Mouse (Mus musculus) gastrocnemius, postnatal 25 days (tissue): ENCODE measurements around the gene Spx. TPM values are rescaled to one million over a fixed set of nuclear protein-coding genes. Genes with fewer than 3 reads are reported as not detected.

Source experiments
- DNase-seq: peaks from one replicate; pipeline ENCODE4 v3.0.0; 2022
- long read RNA-seq, 2 experiments: library from polyadenylated mRNA; stranded (forward); transcript quantifications; one replicate each; pipeline ENCODE4 v2.0.0; 2021
- total RNA-seq, 2 experiments: library from RNA; stranded (reverse); gene quantifications; 1 replicate in 1 of 2; 2 replicates in 1 of 2; pipeline ENCODE4 v1.2.3; 2021

The Spx gene
- 1 to 10 TPM in 1 of 2 experiments, not detected in 1; 1.0 TPM for total RNA-seq
- long read RNA-seq, experiment 1 = 0 reads
- long read RNA-seq, experiment 2 = 0 reads

GRCm38 (mm10) chr6:142412906-142413491, at the start of gene Spx:
Gene Spx (plus strand): TSS chr6:142413441.
- no peak for DNase-seq

- DNase-seq = no peak
These were observed 47.3 kb upstream of the Spx start for GRCm38 (mm10) chr6:142365742-142366472.

DNA sequence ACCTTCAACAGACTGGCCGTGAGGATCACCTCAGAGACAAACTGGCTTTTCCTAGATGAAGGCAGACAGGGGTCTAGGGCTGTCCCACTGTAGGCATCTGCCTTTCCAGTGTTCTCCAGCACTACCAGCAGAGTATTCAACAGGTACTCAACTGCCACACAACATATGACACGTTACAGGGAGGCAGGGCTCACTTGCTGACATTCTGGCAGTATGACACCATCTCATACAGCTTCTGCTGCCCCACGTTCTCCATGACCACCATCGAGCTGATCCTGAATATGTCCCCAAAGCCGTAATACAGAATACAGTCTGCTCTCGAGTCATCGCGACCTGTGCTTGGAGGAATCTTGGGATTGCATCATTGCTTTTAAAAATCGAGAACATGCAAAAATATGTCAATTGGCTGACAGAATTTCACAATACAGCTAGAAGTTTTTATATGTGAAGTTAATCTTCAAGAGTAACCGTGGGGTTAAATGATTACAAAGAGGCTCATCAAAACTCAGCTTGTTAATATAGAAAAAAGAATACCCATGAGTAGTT, 46.7 kb upstream of the Spx start:
- no peak for DNase-seq

DNA sequence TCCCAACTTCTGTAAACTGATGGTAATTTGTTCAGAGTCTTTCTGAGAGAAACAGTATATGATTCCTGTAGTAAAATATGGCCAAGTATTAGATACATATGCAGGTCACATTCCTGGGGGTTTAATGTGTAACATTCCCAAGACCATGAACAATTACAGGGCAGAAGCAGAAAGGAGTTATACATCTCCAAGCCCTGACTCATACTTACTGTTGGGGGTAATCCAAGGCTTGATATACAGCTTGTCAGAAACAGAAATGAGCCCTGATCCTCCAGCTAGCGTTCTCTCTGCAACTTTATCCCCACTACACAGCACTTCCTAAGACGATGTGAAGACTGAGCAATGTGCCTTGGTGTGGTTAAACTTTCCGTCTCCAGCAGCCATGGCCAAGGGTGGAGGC, 45.7 kb upstream of the Spx start:
- no peak for DNase-seq

- DNase-seq = no peak
These were observed 43.7 kb upstream of the Spx start for GRCm38 (mm10) chr6:142369568-142369967.

- no peak for DNase-seq
These were observed 36.2 kb upstream of the Spx start for GRCm38 (mm10) chr6:142377081-142377480.

DNA sequence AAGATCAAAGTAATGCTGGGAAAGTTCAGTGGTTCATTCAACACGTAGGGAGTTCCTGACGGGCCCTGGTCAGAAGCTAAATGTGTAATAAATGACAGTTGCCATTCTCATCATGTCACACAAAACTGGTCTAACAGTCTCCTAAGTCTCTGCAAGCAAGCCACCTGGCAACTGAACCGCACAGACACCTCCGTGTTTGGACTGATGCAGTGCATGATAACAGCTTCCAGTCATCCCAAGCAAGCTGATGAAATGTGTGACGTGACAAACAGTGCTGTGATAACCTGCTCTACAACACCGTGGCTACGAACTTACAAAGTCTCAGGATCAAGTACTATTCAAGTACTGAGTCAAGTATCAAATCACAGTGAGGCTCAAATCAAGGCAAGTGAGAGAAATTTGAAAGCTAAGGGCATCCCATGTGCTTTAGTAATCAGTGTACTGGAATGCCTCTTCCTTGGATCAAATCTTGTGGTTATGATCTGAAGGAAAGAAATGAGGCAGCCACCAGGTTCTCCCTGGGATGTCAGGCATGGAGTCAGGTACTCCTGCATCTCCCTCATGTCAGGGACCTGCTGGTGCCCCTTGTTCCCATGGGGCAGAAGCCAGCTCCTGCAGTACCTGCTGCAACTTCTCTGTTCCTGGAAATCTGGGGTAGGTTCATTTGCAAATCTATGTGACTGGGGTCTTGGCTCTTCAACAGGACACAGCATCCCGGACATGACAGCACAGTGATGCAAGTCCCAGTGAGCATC, 34.5 kb upstream of the Spx start:
- no peak for DNase-seq

- no peak for DNase-seq
These were observed 33.3 kb upstream of the Spx start for GRCm38 (mm10) chr6:142379961-142380360.

GRCm38 (mm10) chr6:142381615-142382014, 31.6 kb upstream of the Spx start:
- no peak for DNase-seq

DNA sequence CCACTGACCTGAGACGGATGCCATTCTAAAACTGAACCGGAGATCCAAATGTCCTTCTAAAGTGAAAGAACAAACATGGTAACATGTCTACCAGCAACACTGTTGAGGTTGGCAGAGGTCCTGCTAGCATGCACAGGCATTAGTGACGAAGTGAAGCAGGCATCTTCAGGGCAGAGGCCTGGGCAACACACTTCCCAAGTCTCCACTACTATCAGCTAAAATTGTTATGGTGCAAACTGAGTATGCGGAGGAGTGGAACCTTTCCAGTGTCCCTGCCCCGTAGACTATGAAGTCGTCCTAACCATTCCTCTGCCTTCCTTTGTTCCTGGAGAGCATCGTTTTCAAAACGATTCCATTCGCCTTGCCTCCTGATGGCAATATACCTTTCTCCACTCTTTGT, 28.7 kb upstream of the Spx start:
- no peak for DNase-seq

DNA sequence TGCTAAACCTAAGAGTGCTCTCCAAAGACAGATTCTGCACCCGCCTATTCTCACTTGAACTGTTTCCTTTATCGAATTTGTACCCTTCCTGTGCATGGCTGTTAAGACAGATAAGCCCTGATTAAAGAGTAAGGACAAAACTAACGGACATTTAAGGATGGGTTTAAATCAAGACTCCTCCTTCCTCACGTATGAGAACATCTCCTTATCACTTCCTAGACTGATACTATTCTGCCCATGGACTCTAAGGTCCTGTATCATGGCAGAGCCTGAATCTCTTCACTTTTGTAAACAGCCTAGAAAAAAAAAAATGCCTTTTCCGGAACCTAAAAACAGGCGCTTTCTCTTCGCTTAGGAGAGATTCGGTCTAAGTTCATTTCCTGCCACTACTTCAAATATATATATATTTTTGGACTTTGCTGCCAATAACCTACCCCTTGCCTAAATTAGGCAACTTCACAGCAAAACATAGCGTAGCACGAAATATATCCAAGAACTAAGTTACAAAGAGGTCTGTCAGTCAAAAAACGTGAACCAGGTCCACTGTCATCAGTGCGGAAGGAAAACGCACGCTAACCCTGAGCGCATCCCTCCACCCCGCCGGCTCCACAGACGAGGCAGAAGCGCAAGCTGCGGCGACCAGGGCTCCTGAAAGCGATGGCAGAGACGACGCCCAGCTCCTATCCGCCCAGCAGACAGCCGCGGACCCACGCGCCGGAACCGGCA, 26.8 kb upstream of the Spx start:
- no peak for DNase-seq

GRCm38 (mm10) chr6:142387011-142387754, 26.1 kb upstream of the Spx start, which contains the start of the genes Recql and Golt1b:
Gene Recql (minus strand): TSS chr6:142387087.
Gene Golt1b (plus strand): TSS chr6:142387221.
- DNase-seq = peak; percentile 98

- no peak for DNase-seq
These were observed 25.4 kb upstream of the Spx start for GRCm38 (mm10) chr6:142387755-142388271.

- no peak for DNase-seq
These were observed 24.1 kb upstream of the Spx start for GRCm38 (mm10) chr6:142389101-142389500.

- DNase-seq = no peak
These were observed 20.9 kb upstream of the Spx start for GRCm38 (mm10) chr6:142392312-142392711.

DNA sequence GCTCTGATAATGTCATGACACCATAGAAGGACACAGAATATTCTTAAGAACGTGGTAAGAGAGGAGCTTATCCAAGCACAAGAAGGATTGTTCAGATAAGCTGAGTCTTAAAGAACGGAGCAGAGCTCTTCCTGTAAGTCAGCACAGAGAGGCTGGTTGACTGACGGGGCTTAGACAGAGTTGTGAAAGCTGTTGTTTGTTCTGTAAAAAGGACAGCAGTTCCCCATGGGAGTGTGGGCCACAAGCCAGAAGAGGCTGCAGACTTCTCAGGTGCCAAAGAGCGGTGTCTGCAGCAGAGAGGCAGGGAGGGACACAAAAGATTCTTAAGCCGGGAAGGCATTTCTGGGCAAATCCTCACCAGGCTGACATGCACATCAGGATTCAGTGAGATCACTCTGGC, 18.6 kb upstream of the Spx start:
- DNase-seq = no peak

DNA sequence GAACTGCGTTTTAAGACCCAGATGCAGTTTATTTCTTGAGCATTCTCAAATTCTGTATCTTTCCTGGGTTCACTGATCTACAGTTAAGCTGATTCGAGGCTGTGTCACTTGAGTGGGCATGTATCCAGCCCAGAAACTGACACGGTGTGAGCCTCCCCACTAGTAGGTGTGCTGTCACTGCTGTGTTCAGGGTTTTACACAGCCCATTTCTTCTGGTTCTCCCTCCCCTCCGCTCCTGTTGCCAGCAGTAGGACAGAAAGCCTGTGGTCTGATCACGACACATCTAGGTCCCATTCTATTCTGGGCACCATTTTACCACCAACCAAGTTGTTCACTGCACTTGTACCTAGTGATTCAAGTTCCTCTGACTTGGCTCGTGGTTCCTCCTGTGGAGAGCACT, 17.5 kb upstream of the Spx start:
- DNase-seq = no peak

DNA sequence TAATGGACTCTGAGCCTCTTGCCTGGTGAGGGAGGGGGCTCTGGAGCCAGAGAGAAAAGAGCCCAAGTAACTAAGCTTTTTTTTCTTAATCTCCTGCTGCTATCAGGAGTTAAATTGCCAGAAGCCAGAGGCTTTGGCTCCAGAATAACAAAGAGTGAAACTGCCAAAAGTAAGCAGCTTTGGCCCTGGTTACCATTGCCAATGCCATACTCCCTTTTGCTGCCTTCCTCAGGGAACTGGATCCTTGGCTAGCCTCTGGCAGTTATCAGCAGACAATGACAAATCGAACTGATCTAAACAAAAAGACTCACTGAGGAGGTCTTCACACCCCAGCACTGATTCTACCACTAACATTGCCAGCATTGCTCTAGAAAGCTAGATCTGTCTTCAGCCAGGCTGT, 2.1 kb upstream of the Spx start:
- no peak for DNase-seq

GRCm38 (mm10) chr6:142413845-142414244, 604 bp downstream of the Spx start:
- no peak for DNase-seq

DNA sequence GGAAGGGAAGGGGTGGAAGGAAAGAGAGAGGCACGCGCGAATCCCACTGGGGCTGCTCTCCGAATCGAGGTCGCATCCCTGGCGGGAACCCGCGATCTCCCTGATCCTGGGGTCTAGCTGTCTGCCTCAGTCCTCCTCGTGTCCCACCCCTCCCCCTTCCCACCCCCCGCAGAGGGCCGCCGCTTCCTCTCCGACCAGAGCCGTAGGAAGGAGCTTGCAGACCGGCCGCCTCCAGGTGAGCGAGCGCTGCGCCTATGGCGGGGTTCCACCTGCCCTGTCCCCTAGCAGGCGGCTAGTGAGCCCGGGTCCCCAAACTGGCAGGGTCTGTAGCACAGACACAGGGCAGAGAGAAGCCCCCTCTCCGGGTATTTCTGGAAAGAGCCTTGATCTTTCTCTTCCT, 1.4 kb downstream of the Spx start:
- no peak for DNase-seq

DNA sequence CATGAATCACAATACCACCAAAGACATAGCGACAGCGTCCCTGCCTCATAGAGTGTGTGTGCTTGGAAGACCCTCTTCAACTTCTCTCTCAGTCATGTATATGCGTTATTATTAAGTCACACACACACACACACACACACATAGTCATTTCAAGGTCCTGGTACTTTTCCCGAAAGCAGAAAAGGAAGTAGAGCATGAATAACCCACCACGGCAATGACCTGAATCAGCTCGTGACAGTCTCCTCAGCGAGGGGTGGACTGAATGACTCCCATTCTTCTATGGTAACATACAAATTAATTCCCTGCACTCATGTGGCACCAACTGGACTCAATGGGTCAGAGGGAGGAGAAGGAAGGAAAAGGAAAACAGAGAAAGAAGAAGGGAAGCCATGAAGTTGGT, 11.7 kb downstream of the Spx start:
- DNase-seq = no peak
